Mouse (Mus musculus): ENCODE results near the gene Rabgef1. TPM values are rescaled to one million over a fixed set of nuclear protein-coding genes. Genes with fewer than 3 reads are reported as not detected.

The Rabgef1 gene
- total RNA-seq, 1 experiment: 17.0 TPM

DNA sequence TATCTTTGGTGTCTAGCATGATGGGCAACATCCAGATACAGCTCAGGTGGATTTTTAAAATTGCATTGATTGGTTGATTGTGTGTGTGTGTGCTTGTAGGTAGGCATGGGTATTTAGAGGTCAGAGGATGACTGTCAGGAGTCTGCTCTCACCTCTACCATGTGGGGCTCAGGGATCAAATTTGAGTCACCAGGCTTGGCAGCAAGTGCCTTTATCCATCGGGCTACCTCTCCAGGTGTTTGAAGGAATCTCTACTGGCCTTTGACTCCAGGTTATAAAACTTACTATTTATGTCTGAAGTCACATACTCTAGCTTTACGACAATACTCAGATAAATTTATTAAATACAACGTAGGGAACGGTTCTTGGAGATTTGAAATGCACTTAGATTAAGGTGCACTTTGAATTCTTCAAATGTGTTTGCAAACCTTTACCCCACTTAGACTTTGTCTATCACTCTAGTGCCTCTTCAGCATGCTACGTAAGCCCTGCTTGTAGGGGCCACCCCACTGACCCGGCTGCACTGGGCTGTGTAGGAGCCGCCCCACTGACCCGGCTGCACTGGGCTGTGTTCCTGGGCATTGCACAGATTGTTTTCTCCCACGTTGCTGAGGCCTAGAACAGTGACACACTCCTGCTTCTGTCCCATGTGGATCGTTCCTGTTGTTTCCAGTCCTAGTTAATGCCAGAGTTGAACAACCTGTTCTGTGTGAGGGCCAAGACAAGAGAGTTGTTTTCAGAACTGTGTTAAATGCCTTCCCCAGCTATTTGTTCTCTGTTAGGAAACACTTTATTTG is 28.8 kb downstream of the Rabgef1 start:
- in situ Hi-C loops (cut with MboI; ENCODE audit: low sequenced_read_pairs in 2 of 2, unreplicated experiment in 2 of 2): no loop called here
- no peak for DNase-seq (ENCODE audit: low read depth, low spot score)
- Histone ChIP-seq H3K36me3 (ENCODE audit: control insufficient read depth, insufficient read depth, low read length, poor library complexity, severe bottlenecking) (peaks cover 7% of the 10 kb centered on the region), H3K4me3 (ENCODE audit: insufficient read depth in 1 of 2, low read depth in 1 of 2, low read length in 2 of 2, poor library complexity in 1 of 2, severe bottlenecking in 1 of 2) (no peak overlapping the region), H3K4me1 (ENCODE audit: control insufficient read depth in 2 of 2, insufficient read depth in 2 of 2, low read length in 2 of 2, poor library complexity in 1 of 2) (peaks cover 2 to 6% of the 10 kb centered on the region in 2 experiments; a peak in 3 of 4 replicates), H3K9ac (ENCODE audit: insufficient read depth, low read depth, low read length, poor library complexity, severe bottlenecking) (no peak overlapping the region), H3K9me3 (ENCODE audit: control insufficient read depth, insufficient read depth, low read depth, low read length) (no peaks in the 10 kb centered on the region), H3K27ac (ENCODE audit: insufficient read depth, low read depth, low read length, poor library complexity, severe bottlenecking) (no peak overlapping the region)
- TF ChIP-seq ZNF384 (IDR thresholded peaks at IDR 0.05; ENCODE audit: low read depth, low read length): no peak
- TF ChIP-seq MAFK (IDR thresholded peaks at IDR 0.05; ENCODE audit: insufficient read depth, low read depth, low read length): no peak
- TF ChIP-seq HCFC1 (IDR thresholded peaks at IDR 0.05; ENCODE audit: borderline replicate concordance, insufficient read depth, low read length): no peak
- no peak for TF ChIP-seq ZC3H11A (IDR thresholded peaks at IDR 0.05; ENCODE audit: borderline replicate concordance, low read depth, low read length)
- no peak for TF ChIP-seq CHD2 (IDR thresholded peaks at IDR 0.05; ENCODE audit: low read depth, low read length)

DNA sequence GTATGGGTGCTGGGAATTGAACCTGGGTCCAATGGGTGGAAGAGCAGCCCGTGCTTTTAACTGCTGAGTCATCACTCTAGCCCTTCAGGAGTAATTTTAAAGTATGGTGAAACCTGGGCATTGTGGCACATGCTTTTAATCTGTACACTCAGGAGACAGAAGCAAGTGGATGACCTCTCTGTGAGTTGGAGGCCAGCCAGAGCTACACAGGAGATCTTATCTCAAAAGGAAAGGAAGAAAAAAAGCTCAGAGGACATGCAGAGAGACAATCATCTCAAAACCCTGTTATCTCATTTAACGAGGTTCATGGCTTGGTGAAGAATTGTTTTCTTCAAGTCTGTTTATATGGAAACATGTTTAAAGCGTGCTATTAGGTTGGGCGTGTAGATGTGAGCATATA is 32.4 kb downstream of the Rabgef1 start:
- Histone ChIP-seq H3K4me3 (ENCODE audit: insufficient read depth in 1 of 2, low read depth in 1 of 2, low read length in 2 of 2, poor library complexity in 1 of 2, severe bottlenecking in 1 of 2) (no peak overlapping the region), H3K4me1 (ENCODE audit: control insufficient read depth in 2 of 2, insufficient read depth in 2 of 2, low read length in 2 of 2, poor library complexity in 1 of 2) (no peaks in the 10 kb centered on the region), H3K9ac (ENCODE audit: insufficient read depth, low read depth, low read length, poor library complexity, severe bottlenecking) (no peak overlapping the region), H3K36me3 (ENCODE audit: control insufficient read depth, insufficient read depth, low read length, poor library complexity, severe bottlenecking) (peaks cover 9% of the 10 kb centered on the region), H3K9me3 (ENCODE audit: control insufficient read depth, insufficient read depth, low read depth, low read length) (no peaks in the 10 kb centered on the region), H3K27ac (ENCODE audit: insufficient read depth, low read depth, low read length, poor library complexity, severe bottlenecking) (no peak overlapping the region)
- in situ Hi-C loops (cut with MboI; ENCODE audit: low sequenced_read_pairs in 2 of 2, unreplicated experiment in 2 of 2): no loop called here
- TF ChIP-seq ZC3H11A (IDR thresholded peaks at IDR 0.05; ENCODE audit: borderline replicate concordance, low read depth, low read length): no peak
- peak; percentile 90 for TF ChIP-seq MAFK (IDR thresholded peaks at IDR 0.05; ENCODE audit: insufficient read depth, low read depth, low read length)
- no peak for DNase-seq (ENCODE audit: low read depth, low spot score)

GRCm38 (mm10) chr5:130204560-130204959 is 33.0 kb downstream of the Rabgef1 start:
- no peak overlapping the region for H3K9ac ChIP-seq (ENCODE audit: insufficient read depth, low read depth, low read length, poor library complexity, severe bottlenecking)
- peaks cover 11% of the 10 kb centered on the region for H3K36me3 ChIP-seq (ENCODE audit: control insufficient read depth, insufficient read depth, low read length, poor library complexity, severe bottlenecking)
- in situ Hi-C loops (cut with MboI; ENCODE audit: low sequenced_read_pairs in 2 of 2, unreplicated experiment in 2 of 2): no loop called here
- no peak overlapping the region for H3K27ac ChIP-seq (ENCODE audit: insufficient read depth, low read depth, low read length, poor library complexity, severe bottlenecking)
- no peak for TF ChIP-seq MAFK (IDR thresholded peaks at IDR 0.05; ENCODE audit: insufficient read depth, low read depth, low read length)
- no peak for TF ChIP-seq HCFC1 (IDR thresholded peaks at IDR 0.05; ENCODE audit: borderline replicate concordance, insufficient read depth, low read length)
- TF ChIP-seq ZNF384 (IDR thresholded peaks at IDR 0.05; ENCODE audit: low read depth, low read length): no peak
- no peak for TF ChIP-seq CHD2 (IDR thresholded peaks at IDR 0.05; ENCODE audit: low read depth, low read length)
- no peak for TF ChIP-seq ZC3H11A (IDR thresholded peaks at IDR 0.05; ENCODE audit: borderline replicate concordance, low read depth, low read length)
- H3K4me3 ChIP-seq (ENCODE audit: insufficient read depth in 1 of 2, low read depth in 1 of 2, low read length in 2 of 2, poor library complexity in 1 of 2, severe bottlenecking in 1 of 2): no peak overlapping the region
- H3K9me3 ChIP-seq (ENCODE audit: control insufficient read depth, insufficient read depth, low read depth, low read length): no peaks in the 10 kb centered on the region
- DNase-seq (ENCODE audit: low read depth, low spot score): no peak
- no peaks in the 10 kb centered on the region for H3K4me1 ChIP-seq (ENCODE audit: control insufficient read depth in 2 of 2, insufficient read depth in 2 of 2, low read length in 2 of 2, poor library complexity in 1 of 2)

DNA sequence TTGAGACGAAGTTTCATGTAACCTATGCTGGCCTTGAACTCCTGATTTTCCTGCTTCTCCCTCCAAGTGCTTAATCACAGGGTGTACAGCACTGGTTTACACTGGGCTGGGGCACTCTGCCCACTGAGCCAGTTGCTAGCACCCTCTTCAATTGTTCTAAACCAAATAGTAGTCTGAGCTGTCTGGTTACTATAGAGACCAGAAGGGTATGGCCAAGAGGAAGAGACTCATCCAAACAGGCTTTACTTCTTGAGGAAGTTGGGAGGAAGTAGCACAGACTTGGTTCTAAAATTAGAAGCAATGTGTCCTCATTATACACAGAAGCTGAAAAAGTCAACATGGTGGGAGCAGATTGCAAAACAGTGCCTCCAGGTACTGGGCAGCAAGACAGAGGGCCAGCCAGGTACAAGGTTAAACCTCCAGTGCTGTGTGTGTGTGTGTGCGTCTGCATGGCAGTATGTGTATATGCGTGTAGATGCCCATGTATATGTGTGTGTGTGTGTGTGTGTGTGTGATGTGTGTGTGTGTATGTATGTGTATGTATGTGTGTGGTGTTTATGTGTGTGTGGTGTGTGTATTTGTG is 33.9 kb downstream of the Rabgef1 start:
- DNase-seq (ENCODE audit: low read depth, low spot score): no peak
- TF ChIP-seq MAFK (IDR thresholded peaks at IDR 0.05; ENCODE audit: insufficient read depth, low read depth, low read length) (no peak), ZC3H11A (IDR thresholded peaks at IDR 0.05; ENCODE audit: borderline replicate concordance, low read depth, low read length) (no peak), CHD2 (IDR thresholded peaks at IDR 0.05; ENCODE audit: low read depth, low read length) (no peak), HCFC1 (IDR thresholded peaks at IDR 0.05; ENCODE audit: borderline replicate concordance, insufficient read depth, low read length) (no peak), ZNF384 (IDR thresholded peaks at IDR 0.05; ENCODE audit: low read depth, low read length) (no peak)
- Histone ChIP-seq H3K9ac (ENCODE audit: insufficient read depth, low read depth, low read length, poor library complexity, severe bottlenecking) (no peak overlapping the region), H3K27ac (ENCODE audit: insufficient read depth, low read depth, low read length, poor library complexity, severe bottlenecking) (no peak overlapping the region), H3K4me3 (ENCODE audit: insufficient read depth in 1 of 2, low read depth in 1 of 2, low read length in 2 of 2, poor library complexity in 1 of 2, severe bottlenecking in 1 of 2) (no peak overlapping the region), H3K9me3 (ENCODE audit: control insufficient read depth, insufficient read depth, low read depth, low read length) (no peaks in the 10 kb centered on the region), H3K4me1 (ENCODE audit: control insufficient read depth in 2 of 2, insufficient read depth in 2 of 2, low read length in 2 of 2, poor library complexity in 1 of 2) (no peaks in the 10 kb centered on the region), H3K36me3 (ENCODE audit: control insufficient read depth, insufficient read depth, low read length, poor library complexity, severe bottlenecking) (peaks cover 18% of the 10 kb centered on the region)
- in situ Hi-C loops (cut with MboI; ENCODE audit: low sequenced_read_pairs in 2 of 2, unreplicated experiment in 2 of 2): no loop called here
